Mouse (Mus musculus) midbrain, embryonic 12.5 days (tissue): ENCODE results near the gene Slc29a2. TPM values are rescaled to one million over a fixed set of nuclear protein-coding genes. Genes with fewer than 3 reads are reported as not detected.

Experiments
- ATAC-seq: fragments of 200-750 bp; cut with Nextera tagmentation; 2 replicates; pipeline ENCODE4 v1.8.0; 2017; ENCODE audit warnings: low read depth, moderate TSS enrichment, moderate library complexity; ENCODE audit not compliant: low FRiP score
- H3K27ac ChIP-seq: fragments of 300-500 bp; sonication (generic); replicated peaks from 2 replicates; pipeline ENCODE4 v1.5.1; 2016; ENCODE audit warnings: mild to moderate bottlenecking
- H3K27me3 ChIP-seq: fragments of 300-500 bp; sonication (generic); 2 replicates; pipeline ENCODE4 v1.6.1; 2016; ENCODE audit warnings: mild to moderate bottlenecking
- H3K36me3 ChIP-seq: fragments of 300-500 bp; sonication (generic); 2 replicates; pipeline ENCODE4 v1.6.1; 2016
- H3K4me1 ChIP-seq: fragments of 300-500 bp; sonication (generic); 2 replicates; pipeline ENCODE4 v1.6.1; 2016
- H3K4me2 ChIP-seq: fragments of 300-500 bp; sonication (generic); replicated peaks from 2 replicates; pipeline ENCODE4 v1.6.1; 2016; ENCODE audit warnings: mild to moderate bottlenecking, moderate library complexity
- H3K4me3 ChIP-seq: fragments of 300-500 bp; sonication (generic); 2 replicates; pipeline ENCODE4 v1.5.1; 2016; ENCODE audit warnings: mild to moderate bottlenecking
- H3K9ac ChIP-seq: fragments of 300-500 bp; sonication (generic); replicated peaks from 2 replicates; pipeline ENCODE4 v1.6.1; 2016; ENCODE audit warnings: mild to moderate bottlenecking, moderate library complexity
- H3K9me3 ChIP-seq: fragments of 300-500 bp; sonication (generic); 2 replicates; pipeline ENCODE4 v1.6.1; 2016; ENCODE audit warnings: mild to moderate bottlenecking
- WGBS: fragments of 180-500 bp; shearing (Covaris S2); methylation state at CpG from one replicate; pipeline ENCODE4 v1.1.7; 2016; 5-methylcytosine and 5-hydroxymethylcytosine counted together
- polyA plus RNA-seq: library from polyadenylated mRNA; unstranded; fragments of >200 nt; fragmentation: Nextera tagmentation; extraction: Ambion mirVana; gene quantifications from 2 replicates; pipeline ENCODE4 v1.2.1, GENCODE M21; 2016

Slc29a2 gene
- polyA plus RNA-seq, result 4.8 and 5.1 TPM in 2 replicates

GRCm38 (mm10) chr19:5023621-5024479 lies at the start of gene Slc29a2:
Gene Slc29a2 (plus strand): TSS chr19:5023860.
- peaks cover 20% of the 10 kb centered on the region for H3K36me3 ChIP-seq
- H3K9me3 ChIP-seq, result no peaks in the 10 kb centered on the region
- WGBS, result under 1% methylated on average over 62 of the region's 62 CpGs
- peak within 1 kb of the TSS; percentile 94 for H3K4me2 ChIP-seq
- H3K9ac ChIP-seq, result peak within 1 kb of the TSS; percentile 71
- no peaks in the 10 kb centered on the region for H3K27me3 ChIP-seq
- H3K27ac ChIP-seq, result peak within 1 kb of the TSS; percentile 82
- H3K4me3 ChIP-seq, result peak within 1 kb of the TSS; percentile 67
- H3K4me1 ChIP-seq, result peaks cover 5% of the 10 kb centered on the region; the same call in 1 of the 2 replicates
- peak; percentile 97 for ATAC-seq

- no peaks in the 10 kb centered on the region for H3K36me3 ChIP-seq
- no peaks in the 10 kb centered on the region for H3K9me3 ChIP-seq
- H3K27ac ChIP-seq, result no peak overlapping the region
- peaks cover 47% of the 10 kb centered on the region for H3K27me3 ChIP-seq
- H3K9ac ChIP-seq, result no peak overlapping the region
- no peak overlapping the region for H3K4me2 ChIP-seq
- no peak overlapping the region for H3K4me3 ChIP-seq
- no peaks in the 10 kb centered on the region for H3K4me1 ChIP-seq
- no peak for ATAC-seq
Observed at GRCm38 (mm10) chr19:4981767-4982166, 41.9 kb upstream of the Slc29a2 start.

- H3K4me2 ChIP-seq, result peak overlapping the region; percentile 57
- no peaks in the 10 kb centered on the region for H3K9me3 ChIP-seq
- ATAC-seq, result no peak
- 2% methylated on average over 13 of the region's 13 CpGs for WGBS
- H3K27ac ChIP-seq, result no peak overlapping the region
- peaks cover 100% of the 10 kb centered on the region for H3K27me3 ChIP-seq
- peak overlapping the region; percentile 46 for H3K4me3 ChIP-seq
- no peaks in the 10 kb centered on the region for H3K36me3 ChIP-seq
- H3K9ac ChIP-seq, result no peak overlapping the region
- H3K4me1 ChIP-seq, result peaks cover 16% of the 10 kb centered on the region; the same call in 1 of the 2 replicates
Observed at GRCm38 (mm10) chr19:4989013-4989412, 34.6 kb upstream of the Slc29a2 start.

GRCm38 (mm10) chr19:4989434-4990255 lies 34.0 kb upstream of the Slc29a2 start:
- 15% methylated on average over 47 of the region's 47 CpGs for WGBS
- Histone ChIP-seq H3K27me3 (peaks cover 98% of the 10 kb centered on the region), H3K4me2 (peak overlapping the region; percentile 57), H3K4me3 (peak overlapping the region; percentile 46), H3K27ac (no peak overlapping the region), H3K36me3 (no peaks in the 10 kb centered on the region), H3K9me3 (no peaks in the 10 kb centered on the region), H3K4me1 (peaks cover 16% of the 10 kb centered on the region; the same call in 1 of the 2 replicates), H3K9ac (peak overlapping the region; percentile 51)
- no peak for ATAC-seq

- no peaks in the 10 kb centered on the region for H3K9me3 ChIP-seq
- peak within 1 kb of the TSS; percentile 57 for H3K4me2 ChIP-seq
- H3K27me3 ChIP-seq, result peaks cover 98% of the 10 kb centered on the region
- 16% methylated on average over 4 of the region's 4 CpGs for WGBS
- H3K4me1 ChIP-seq, result peaks cover 16% of the 10 kb centered on the region; the same call in 1 of the 2 replicates
- ATAC-seq, result 0 out of 2 replicates have a peak, but pooled peaks have one; percentile 38
- peak within 1 kb of the TSS; percentile 51 for H3K9ac ChIP-seq
- peak within 1 kb of the TSS; percentile 46 for H3K4me3 ChIP-seq
- H3K36me3 ChIP-seq, result no peaks in the 10 kb centered on the region
- no peak within 1 kb of the TSS for H3K27ac ChIP-seq
Observed at GRCm38 (mm10) chr19:4990256-4990625, 33.4 kb upstream of the Slc29a2 start, which contains the start of gene Npas4. Gene Npas4 (minus strand): TSS chr19:4990316.

GRCm38 (mm10) chr19:4990716-4991115 lies 32.9 kb upstream of the Slc29a2 start:
- peaks cover 16% of the 10 kb centered on the region; the same call in 1 of the 2 replicates for H3K4me1 ChIP-seq
- no peak overlapping the region for H3K27ac ChIP-seq
- peaks cover 93% of the 10 kb centered on the region for H3K27me3 ChIP-seq
- H3K9ac ChIP-seq, result no peak overlapping the region
- under 1% methylated on average over 22 of the region's 22 CpGs for WGBS
- peak overlapping the region; percentile 57 for H3K4me2 ChIP-seq
- H3K4me3 ChIP-seq, result peak overlapping the region; percentile 46
- ATAC-seq, result 0 out of 2 replicates have a peak, but pooled peaks have one; percentile 41
- H3K36me3 ChIP-seq, result no peaks in the 10 kb centered on the region
- H3K9me3 ChIP-seq, result no peaks in the 10 kb centered on the region

- Histone ChIP-seq H3K9ac (no peak overlapping the region), H3K4me3 (no peak overlapping the region), H3K9me3 (no peaks in the 10 kb centered on the region), H3K27me3 (peaks cover 87% of the 10 kb centered on the region), H3K36me3 (no peaks in the 10 kb centered on the region), H3K4me1 (peaks cover 16% of the 10 kb centered on the region; the same call in 1 of the 2 replicates), H3K4me2 (no peak overlapping the region), H3K27ac (no peak overlapping the region)
- no peak for ATAC-seq
- WGBS, result 16% methylated on average over 8 of the region's 8 CpGs
Observed at GRCm38 (mm10) chr19:4992371-4992770, 31.3 kb upstream of the Slc29a2 start.

GRCm38 (mm10) chr19:4992904-4993303 lies 30.8 kb upstream of the Slc29a2 start:
- Histone ChIP-seq H3K36me3 (no peaks in the 10 kb centered on the region), H3K27me3 (peaks cover 87% of the 10 kb centered on the region), H3K27ac (no peak overlapping the region), H3K9me3 (no peaks in the 10 kb centered on the region), H3K4me1 (peaks cover 21% of the 10 kb centered on the region), H3K9ac (no peak overlapping the region), H3K4me2 (no peak overlapping the region), H3K4me3 (no peak overlapping the region)
- 9% methylated on average over 9 of the region's 9 CpGs for WGBS
- no peak for ATAC-seq

- Histone ChIP-seq H3K27ac (no peak overlapping the region), H3K4me3 (no peak overlapping the region), H3K36me3 (no peaks in the 10 kb centered on the region), H3K4me2 (no peak overlapping the region), H3K4me1 (peaks cover 21% of the 10 kb centered on the region), H3K9me3 (no peaks in the 10 kb centered on the region), H3K9ac (no peak overlapping the region), H3K27me3 (peaks cover 77% of the 10 kb centered on the region)
- WGBS, result 54% methylated on average over 5 of the region's 5 CpGs
- no peak for ATAC-seq
Observed at GRCm38 (mm10) chr19:4994043-4994442, 29.6 kb upstream of the Slc29a2 start.

- H3K36me3 ChIP-seq, result no peaks in the 10 kb centered on the region
- H3K9me3 ChIP-seq, result no peaks in the 10 kb centered on the region
- H3K9ac ChIP-seq, result no peak overlapping the region
- H3K27me3 ChIP-seq, result peaks cover 46% of the 10 kb centered on the region
- H3K27ac ChIP-seq, result no peak overlapping the region
- ATAC-seq, result no peak
- 79% methylated on average over 6 of the region's 6 CpGs for WGBS
- H3K4me2 ChIP-seq, result no peak overlapping the region
- H3K4me1 ChIP-seq, result peaks cover 15% of the 10 kb centered on the region
- no peak overlapping the region for H3K4me3 ChIP-seq
Observed at GRCm38 (mm10) chr19:4999445-5000140, 24.1 kb upstream of the Slc29a2 start.

GRCm38 (mm10) chr19:5001666-5002406 lies 21.8 kb upstream of the Slc29a2 start:
- Histone ChIP-seq H3K36me3 (no peaks in the 10 kb centered on the region), H3K9me3 (peaks cover 8% of the 10 kb centered on the region; the same call in 1 of the 2 replicates), H3K4me2 (peak overlapping the region; percentile 70), H3K4me1 (peaks cover 15% of the 10 kb centered on the region), H3K27ac (peak overlapping the region; percentile 85), H3K9ac (peak overlapping the region; percentile 49), H3K4me3 (peak overlapping the region; percentile 38), H3K27me3 (peaks cover 38% of the 10 kb centered on the region)
- WGBS, result under 1% methylated on average over 39 of the region's 39 CpGs
- ATAC-seq, result peak; percentile 98
